Mouse (Mus musculus): Measurements from ENCODE around the gene Nrip3. TPM values are rescaled to one million over a fixed set of nuclear protein-coding genes. Genes with fewer than 3 reads are reported as not detected.

Gene Nrip3
- total RNA-seq, 2 experiments from 2014 or later = 30.9 to 36.1 TPM

- intact Hi-C loops (cut with DNase I) = no loop called here
- no peak for DNase-seq
Measured at GRCm38 (mm10) chr7:109768699-109769383, 13.0 kb downstream of the Nrip3 start.

DNA sequence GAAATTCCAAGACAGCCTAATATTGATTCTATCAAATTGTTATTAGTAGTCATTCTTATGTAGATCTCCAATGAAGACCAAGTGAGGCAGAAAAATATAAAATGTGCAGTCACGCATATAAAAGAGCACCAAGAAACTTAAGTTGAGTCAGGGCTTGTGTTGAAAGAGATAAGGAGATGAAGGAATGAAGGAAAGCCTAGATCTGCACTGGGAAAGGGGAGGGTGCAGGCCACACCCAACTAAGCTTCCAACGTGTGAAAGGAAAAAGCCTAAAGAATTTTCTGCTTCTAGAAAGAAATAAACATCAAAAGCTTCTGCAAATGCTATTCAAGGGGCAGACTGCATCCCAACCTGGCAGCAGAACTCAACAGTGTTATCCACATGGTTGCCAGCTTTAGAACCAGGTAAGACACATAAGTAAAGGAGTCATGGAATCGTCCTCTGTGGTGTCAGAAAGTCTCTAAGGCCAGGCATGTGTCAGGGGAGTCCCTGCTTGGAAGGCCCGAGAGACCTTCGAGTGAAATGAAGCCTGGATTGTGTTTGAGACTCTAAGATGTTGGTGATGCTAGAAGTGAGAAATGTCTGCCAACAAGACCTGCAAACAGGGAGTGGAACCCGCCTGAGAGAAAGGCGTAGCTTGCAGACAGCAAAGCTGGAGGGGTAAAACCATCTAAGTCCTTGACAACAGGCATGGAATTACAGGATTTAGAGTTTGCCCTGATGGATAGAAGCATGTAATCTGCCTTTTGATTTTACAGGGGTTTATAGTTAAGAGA lies 14.1 kb downstream of the Nrip3 start:
- no peak for DNase-seq
- intact Hi-C loops (cut with DNase I) = no loop called here

- no peak for DNase-seq
- intact Hi-C loops (cut with DNase I) = no loop called here
Measured at GRCm38 (mm10) chr7:109764009-109764408, 17.8 kb downstream of the Nrip3 start.

DNA sequence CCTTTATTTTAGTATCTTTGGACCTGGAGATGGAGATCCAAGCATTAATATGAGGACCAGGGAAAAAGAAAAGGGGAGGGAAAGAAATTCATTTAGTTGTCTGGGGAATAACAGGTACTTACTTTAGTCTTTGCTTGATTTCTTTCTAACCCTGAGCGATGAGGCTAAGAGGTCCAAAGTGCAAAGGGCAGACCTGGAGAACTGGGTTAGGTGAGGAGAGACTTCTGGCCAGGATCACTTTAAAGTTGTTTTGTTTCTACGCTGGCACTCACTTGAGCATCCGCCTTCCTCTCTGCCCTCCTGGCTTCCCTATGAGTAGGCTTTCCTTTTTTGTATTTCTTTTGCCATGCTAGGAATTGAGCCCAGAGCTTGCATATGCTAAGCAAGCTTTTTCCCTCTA lies 25.5 kb downstream of the Nrip3 start:
- no peak for DNase-seq
- intact Hi-C loops (cut with DNase I) = no loop called here

DNA sequence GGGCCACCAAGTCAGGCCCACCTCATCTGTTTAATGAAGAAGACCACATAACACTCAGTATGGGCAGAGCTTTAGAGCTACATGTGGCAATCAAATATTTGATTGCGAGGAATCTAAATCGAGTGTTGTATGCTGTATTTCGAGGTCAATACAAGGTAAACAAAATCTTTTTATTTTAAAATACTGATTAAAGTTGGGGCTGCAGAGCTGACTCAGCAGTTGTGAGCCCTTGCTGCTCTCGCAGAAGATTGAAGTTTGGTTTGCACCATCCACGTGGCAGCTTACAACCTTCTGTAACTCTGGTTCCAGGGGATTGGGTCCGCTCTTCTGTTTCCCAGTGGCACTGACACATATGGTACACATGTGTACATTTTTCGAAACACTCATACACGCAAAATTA lies 27.8 kb downstream of the Nrip3 start:
- DNase-seq = no peak
- intact Hi-C loops (cut with DNase I) = no loop called here

- intact Hi-C loops (cut with DNase I) = no loop called here
- DNase-seq = peak; percentile 78
Measured at GRCm38 (mm10) chr7:109752008-109752925, 29.6 kb downstream of the Nrip3 start, which contains the start of gene Tmem9b. Tmem9b (minus strand) TSS chr7:109752875.

GRCm38 (mm10) chr7:109751427-109752007 lies 30.3 kb downstream of the Nrip3 start:
- intact Hi-C loops (cut with DNase I) = no loop called here

DNA sequence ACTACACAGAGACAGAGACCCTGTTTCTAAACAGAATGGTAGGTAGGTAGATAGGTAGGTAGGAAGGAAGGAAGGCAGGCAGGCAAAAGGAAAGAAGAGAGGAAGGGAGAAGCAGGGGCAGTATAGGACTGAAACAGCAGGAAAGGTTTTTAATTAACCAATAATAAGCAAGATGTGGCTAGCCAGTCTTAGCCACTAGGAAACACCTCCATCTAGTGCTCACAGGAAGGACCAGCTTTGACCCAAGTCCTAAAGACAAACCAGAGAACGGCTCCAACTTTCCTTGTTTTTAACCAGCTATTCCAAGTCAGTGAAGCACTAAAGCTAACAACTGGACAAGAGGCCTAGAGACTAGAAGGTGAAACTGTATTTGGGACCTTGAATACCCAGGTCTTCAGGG lies 34.1 kb downstream of the Nrip3 start:
- DNase-seq = no peak
- intact Hi-C loops (cut with DNase I) = loop anchor here (10.0 kb wide), 1 partner anchor 307 kb away; no protein-coding TSS in a partner anchor

More at GRCm38 (mm10) chr7:109751427-109752007, 30.3 kb downstream of the Nrip3 start:
- no peak for DNase-seq

GRCm38 (mm10) chr7:109741703-109742102 lies 40.1 kb downstream of the Nrip3 start:
- no peak for DNase-seq
- intact Hi-C loops (cut with DNase I) = loop anchor here (10.0 kb wide), 1 partner anchor 313 kb away; no protein-coding TSS in a partner anchor

- DNase-seq = no peak
- intact Hi-C loops (cut with DNase I) = loop anchor here (10.0 kb wide), 1 partner anchor 314 kb away; no protein-coding TSS in a partner anchor
Measured at GRCm38 (mm10) chr7:109741060-109741459, 40.8 kb downstream of the Nrip3 start.

DNA sequence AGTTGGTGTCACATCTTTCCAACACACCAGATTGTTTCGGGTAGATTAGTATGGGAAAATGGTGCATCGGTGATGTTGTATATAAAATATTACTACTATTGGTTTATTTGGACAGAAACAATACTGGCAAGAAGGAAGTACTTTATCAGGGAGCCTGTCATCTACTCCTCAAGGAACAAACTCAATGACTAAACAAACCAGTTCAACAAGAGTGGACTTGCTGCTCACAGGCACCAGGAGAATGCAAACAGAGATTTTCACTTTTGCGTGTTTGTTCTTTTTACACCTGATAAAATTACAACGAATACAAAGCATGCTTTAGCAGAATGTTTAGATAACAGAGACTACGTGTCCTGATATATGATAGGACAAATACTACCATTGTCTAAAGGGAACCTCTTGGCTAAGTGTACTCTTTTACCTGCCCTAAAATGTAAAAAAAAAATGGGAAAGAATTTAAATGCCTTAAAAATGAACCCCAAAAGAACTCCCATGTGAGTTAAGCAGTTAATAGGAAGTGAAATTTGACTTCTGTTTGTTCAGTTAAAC lies 41.9 kb downstream of the Nrip3 start:
- intact Hi-C loops (cut with DNase I) = loop anchor here (10.0 kb wide), 1 partner anchor 315 kb away; no protein-coding TSS in a partner anchor
- no peak for DNase-seq

- intact Hi-C loops (cut with DNase I) = no loop called here
Measured at GRCm38 (mm10) chr7:109734806-109735205, 47.0 kb downstream of the Nrip3 start.

DNA sequence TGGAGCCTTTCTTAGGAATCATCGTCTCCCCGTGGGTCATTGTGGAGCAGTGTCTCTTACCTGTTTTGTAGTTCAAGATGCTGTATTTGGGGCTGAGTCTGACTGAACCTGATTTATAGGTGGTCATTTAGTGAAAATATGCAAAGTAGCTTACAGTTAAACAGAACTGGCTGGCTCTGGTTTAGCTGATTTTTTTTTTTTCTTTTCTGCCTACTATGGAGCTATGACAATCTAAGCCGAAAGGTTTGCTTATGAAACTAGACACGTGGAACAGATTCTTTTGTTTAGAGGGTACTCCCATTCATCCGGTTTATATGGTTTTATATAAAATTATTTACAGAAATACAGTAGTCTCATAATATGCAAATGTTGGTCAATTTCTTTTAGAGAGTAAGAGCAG lies 50.2 kb downstream of the Nrip3 start, which contains the start of gene Ascl3:
Gene Ascl3, minus strand, starts transcription at position 101 of the 400 bp plus-strand sequence.
- intact Hi-C loops (cut with DNase I) = no loop called here
- DNase-seq = no peak

More at GRCm38 (mm10) chr7:109734806-109735205, 47.0 kb downstream of the Nrip3 start:
- DNase-seq = no peak

DNA sequence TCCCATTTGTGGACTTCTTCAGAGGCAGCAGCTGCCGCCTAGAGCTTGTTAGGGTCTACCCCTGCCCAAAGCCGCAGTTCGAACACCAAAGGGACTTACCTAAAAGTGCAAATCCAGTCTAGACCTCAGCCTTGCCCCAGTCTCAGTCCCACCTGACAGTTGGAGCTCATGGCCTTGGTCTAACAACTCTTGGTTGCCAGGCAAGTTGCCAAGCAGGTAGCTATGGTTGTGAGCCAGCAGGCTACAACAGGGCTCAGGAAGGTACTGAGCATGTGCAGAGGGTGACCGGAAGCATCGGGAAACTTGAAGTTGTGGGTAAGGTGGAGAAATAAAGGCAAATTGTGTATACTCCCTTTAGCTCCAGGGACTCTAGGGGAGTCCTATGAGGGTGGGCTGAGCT lies 58.1 kb downstream of the Nrip3 start, which contains the start of gene BC051019:
Gene BC051019, minus strand, starts transcription at position 154 of the 400 bp plus-strand sequence.
- intact Hi-C loops (cut with DNase I) = loop anchor here (10.0 kb wide), 1 partner anchor 199 kb away; no protein-coding TSS in a partner anchor
- DNase-seq = no peak

- no peak for DNase-seq
- intact Hi-C loops (cut with DNase I) = loop anchor here (10.0 kb wide), 1 partner anchor 198 kb away; no protein-coding TSS in a partner anchor
Measured at GRCm38 (mm10) chr7:109723114-109723513, 58.7 kb downstream of the Nrip3 start.

DNA sequence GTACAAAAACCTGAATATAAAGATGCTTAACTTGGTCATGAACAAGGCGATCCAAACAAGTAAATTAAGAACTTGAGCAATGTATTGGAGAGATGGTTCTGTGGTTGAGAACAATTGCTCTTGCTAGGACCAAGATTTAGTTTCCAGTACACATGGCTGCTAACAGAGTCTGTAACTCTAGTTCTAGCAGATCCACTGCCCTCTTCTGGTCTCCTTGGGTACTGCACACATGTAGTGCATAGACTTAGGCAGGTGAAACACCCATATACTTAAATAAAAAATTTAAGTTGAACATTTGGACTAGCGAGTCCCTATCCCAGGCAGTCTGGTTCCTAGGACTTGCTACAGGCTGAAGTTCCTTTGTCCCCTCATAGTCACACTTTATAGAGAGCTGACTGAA lies 59.2 kb downstream of the Nrip3 start:
- intact Hi-C loops (cut with DNase I) = loop anchor here (10.0 kb wide), 1 partner anchor 198 kb away; no protein-coding TSS in a partner anchor

GRCm38 (mm10) chr7:109719286-109719685 lies 62.5 kb downstream of the Nrip3 start:
- intact Hi-C loops (cut with DNase I) = no loop called here
- DNase-seq = peak; percentile 22

More for the DNA sequence above, 59.2 kb downstream of the Nrip3 start:
- DNase-seq = no peak

GRCm38 (mm10) chr7:109713434-109713982 lies 68.3 kb downstream of the Nrip3 start:
- intact Hi-C loops (cut with DNase I) = no loop called here
- no peak for DNase-seq

DNA sequence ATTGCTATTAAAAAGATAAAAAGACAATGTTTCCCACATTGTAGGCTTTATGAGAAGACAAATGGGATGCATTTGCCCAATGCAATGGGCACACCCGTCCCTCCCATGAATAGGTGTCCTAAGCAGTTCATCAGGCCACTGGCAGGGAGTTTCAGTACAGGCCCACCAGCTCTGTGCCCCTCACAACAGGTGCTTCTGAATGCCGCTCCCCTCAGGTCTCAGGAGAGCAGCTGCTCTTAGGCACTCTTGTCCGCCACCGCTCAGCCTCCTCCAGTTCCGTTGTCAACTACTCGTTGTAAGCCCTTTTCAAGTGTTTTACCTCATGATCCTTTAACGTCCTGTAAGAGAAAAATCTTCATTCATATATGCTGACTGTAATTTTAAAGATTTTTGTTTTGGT lies 69.6 kb downstream of the Nrip3 start:
- intact Hi-C loops (cut with DNase I) = no loop called here
- no peak for DNase-seq
